Mouse (Mus musculus) midbrain, postnatal 0 days (tissue): ENCODE data around the gene Apbb2. TPM values are rescaled to one million over a fixed set of nuclear protein-coding genes. Genes with fewer than 3 reads are reported as not detected.

Experiments used
- ATAC-seq: fragments of 200-750 bp; cut with Nextera tagmentation; 2 replicates; pipeline ENCODE4 v1.8.0; 2017; ENCODE audit warnings: moderate number of reproducible peaks, mild to moderate bottlenecking, moderate TSS enrichment, moderate library complexity; ENCODE audit not compliant: low FRiP score
- DNase-seq: peaks from one replicate; pipeline ENCODE4 v3.0.0-alpha.2; 2015; ENCODE audit warnings: low spot score
- H3K27ac ChIP-seq: fragments of 300-500 bp; sonication (generic); 2 replicates; pipeline ENCODE4 v1.5.1; 2014; ENCODE audit warnings: low read depth, mild to moderate bottlenecking, low read length, mixed read lengths
- H3K27me3 ChIP-seq: fragments of 300-500 bp; sonication (generic); 2 replicates; pipeline ENCODE4 v1.6.1; 2014; ENCODE audit warnings: low read length, control low read depth, mixed read lengths; ENCODE audit not compliant: insufficient read depth
- H3K36me3 ChIP-seq: fragments of 300-500 bp; sonication (generic); 2 replicates; pipeline ENCODE4 v1.6.1; 2014; ENCODE audit warnings: low read length, control low read depth, mixed read lengths; ENCODE audit not compliant: insufficient read depth
- H3K4me1 ChIP-seq: fragments of 300-500 bp; sonication (generic); 2 replicates; pipeline ENCODE4 v1.6.1; 2014; ENCODE audit warnings: mild to moderate bottlenecking, control low read depth, antibody characterized with exemption, low read length, mixed read lengths; ENCODE audit not compliant: insufficient read depth
- H3K4me2 ChIP-seq: fragments of 300-500 bp; sonication (generic); 2 replicates; pipeline ENCODE4 v1.6.1; 2014; ENCODE audit warnings: low read depth, mild to moderate bottlenecking, low read length, mixed read lengths; ENCODE audit not compliant: poor library complexity, severe bottlenecking
- H3K4me3 ChIP-seq: fragments of 300-500 bp; sonication (generic); 2 replicates; pipeline ENCODE4 v1.5.1; 2014; ENCODE audit warnings: low read depth, mild to moderate bottlenecking, low read length, moderate library complexity
- H3K9ac ChIP-seq: fragments of 300-500 bp; sonication (generic); replicated peaks from 2 replicates; pipeline ENCODE4 v1.6.1; 2014; ENCODE audit warnings: mild to moderate bottlenecking, low read length, moderate library complexity, mixed read lengths; ENCODE audit not compliant: poor library complexity, severe bottlenecking
- H3K9me3 ChIP-seq: fragments of 300-500 bp; sonication (generic); 2 replicates; pipeline ENCODE4 v1.6.1; 2016; ENCODE audit warnings: low read length, control low read depth
- CTCF ChIP-seq: IDR thresholded peaks from 2 replicates; pipeline ENCODE4 v1.5.1; 2016; ENCODE audit warnings: antibody characterized with exemption, mild to moderate bottlenecking
- WGBS: fragments of 180-500 bp; shearing (Covaris S2); extraction: QIAGEN DNeasy Blood & Tissue Kit; methylation state at CpG from one replicate; pipeline ENCODE4 v1.1.7; 2014; 5-methylcytosine and 5-hydroxymethylcytosine counted together
- polyA plus RNA-seq: library from polyadenylated mRNA; unstranded; fragments of >200 nt; fragmentation: Nextera tagmentation; extraction: Ambion mirVana; gene quantifications from 2 replicates; pipeline ENCODE4 v1.2.1, GENCODE M21; 2015
- total RNA-seq: library from RNA; depleted of rRNA; stranded (reverse); fragments of >200 nt; gene quantifications from 2 replicates; pipeline ENCODE4 v1.2.3, GENCODE M21; 2014

Gene Apbb2
- total and polyA plus RNA-seq, 2 experiments from 2014 or later, result 60.6 to 76.0 TPM

DNA sequence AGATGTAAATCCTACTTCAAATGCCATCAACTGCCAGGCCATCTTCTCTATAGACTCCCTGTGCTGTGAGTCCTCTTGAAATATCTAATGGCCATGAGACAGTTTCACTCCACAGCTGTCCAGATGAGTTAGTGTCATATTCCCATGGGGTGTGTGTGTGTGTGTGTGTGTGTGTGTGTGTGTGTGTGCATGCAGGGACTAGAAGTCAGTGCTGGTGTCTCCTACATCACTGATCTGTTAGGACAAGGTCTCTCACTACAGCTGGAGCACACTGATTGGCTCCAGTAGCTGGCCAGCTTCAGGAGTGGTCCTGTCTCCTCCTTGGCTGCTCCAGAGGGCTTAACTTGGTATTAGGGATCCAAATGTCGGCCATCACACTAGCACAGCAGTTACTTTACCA lies 113.5 kb downstream of the Apbb2 start:
- Histone ChIP-seq H3K4me1 (no peaks in the 10 kb centered on the region), H3K4me3 (no peak overlapping the region), H3K27ac (no peak overlapping the region), H3K27me3 (no peaks in the 10 kb centered on the region), H3K9me3 (no peaks in the 10 kb centered on the region), H3K36me3 (no peaks in the 10 kb centered on the region), H3K9ac (no peak overlapping the region), H3K4me2 (no peak overlapping the region)
- 42% methylated on average over 1 of the region's 1 CpGs for WGBS
- TF ChIP-seq CTCF, result no peak
- DNase-seq (no peak), ATAC-seq (no peak)

DNA sequence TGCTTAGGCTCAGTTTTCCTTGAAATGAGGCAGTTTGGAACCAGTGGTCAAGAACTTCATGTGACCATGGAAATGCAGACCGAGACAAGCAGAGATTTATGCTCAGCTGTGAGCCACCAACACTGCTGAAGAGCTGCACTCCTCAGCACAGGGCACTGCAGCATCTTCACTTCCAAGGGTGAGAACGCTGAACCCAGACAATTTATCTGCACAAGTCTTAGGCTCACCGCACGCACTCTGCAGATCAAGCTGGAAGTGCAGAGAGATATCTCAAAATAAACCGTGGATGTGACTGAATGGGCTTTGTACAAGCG lies 114.2 kb downstream of the Apbb2 start:
- no peaks in the 10 kb centered on the region for H3K9me3 ChIP-seq
- no peak for ATAC-seq
- WGBS, result 49% methylated on average over 6 of the region's 6 CpGs
- no peak overlapping the region for H3K4me3 ChIP-seq
- no peaks in the 10 kb centered on the region for H3K36me3 ChIP-seq
- TF ChIP-seq CTCF, result no peak
- no peak overlapping the region for H3K27ac ChIP-seq
- H3K4me2 ChIP-seq, result no peak overlapping the region
- H3K9ac ChIP-seq, result no peak overlapping the region
- H3K4me1 ChIP-seq, result no peaks in the 10 kb centered on the region
- no peak for DNase-seq
- H3K27me3 ChIP-seq, result no peaks in the 10 kb centered on the region

DNA sequence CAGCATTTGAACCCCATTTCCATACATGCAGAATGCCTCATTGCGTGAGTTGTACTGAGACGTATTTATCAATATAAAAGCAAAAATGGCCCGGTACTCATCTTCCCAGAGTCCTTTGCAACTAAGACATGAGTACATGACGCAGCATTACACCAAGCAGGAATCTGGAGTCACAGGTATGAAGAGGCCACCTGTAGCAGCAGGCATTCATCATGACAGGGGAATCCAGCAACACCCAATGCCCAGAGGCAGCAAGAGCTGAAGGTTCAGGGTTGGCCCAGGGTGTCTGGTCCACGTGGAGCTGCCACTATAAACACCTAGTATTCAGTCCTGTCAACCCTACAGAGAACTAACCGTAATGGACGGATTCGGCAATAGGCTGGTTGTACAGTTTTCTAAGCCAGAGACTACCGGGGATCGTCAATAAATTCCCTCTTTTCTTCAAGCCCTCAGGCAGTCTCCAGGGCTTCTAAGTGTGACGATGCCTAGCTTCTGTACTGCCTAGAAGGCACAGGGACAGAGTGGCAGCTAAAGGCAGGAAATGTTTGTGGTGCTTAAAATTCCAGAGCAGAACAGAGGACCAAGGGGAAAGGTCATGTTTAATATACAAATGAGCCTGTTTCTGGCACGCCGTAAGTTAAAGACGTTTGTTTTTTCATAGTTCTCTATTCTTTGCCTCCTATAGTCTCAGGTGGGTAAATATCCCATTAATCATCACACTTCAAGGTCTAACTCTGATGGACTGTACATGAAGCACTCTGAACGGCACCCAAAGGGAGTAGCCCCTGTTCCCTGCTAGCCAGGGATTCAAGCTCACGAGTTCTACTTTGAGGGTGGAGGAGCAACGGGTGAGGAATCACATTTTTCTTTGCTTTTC lies 114.8 kb downstream of the Apbb2 start:
- ATAC-seq (no peak), DNase-seq (no peak)
- no peaks in the 10 kb centered on the region for H3K4me1 ChIP-seq
- H3K9me3 ChIP-seq, result no peaks in the 10 kb centered on the region
- no peak overlapping the region for H3K4me3 ChIP-seq
- TF ChIP-seq CTCF, result no peak
- no peak overlapping the region for H3K4me2 ChIP-seq
- no peaks in the 10 kb centered on the region for H3K36me3 ChIP-seq
- no peaks in the 10 kb centered on the region for H3K27me3 ChIP-seq
- WGBS, result 56% methylated on average over 17 of the region's 17 CpGs
- H3K27ac ChIP-seq, result peak overlapping the region; percentile 12; the same call in 1 of the 2 replicates
- no peak overlapping the region for H3K9ac ChIP-seq

DNA sequence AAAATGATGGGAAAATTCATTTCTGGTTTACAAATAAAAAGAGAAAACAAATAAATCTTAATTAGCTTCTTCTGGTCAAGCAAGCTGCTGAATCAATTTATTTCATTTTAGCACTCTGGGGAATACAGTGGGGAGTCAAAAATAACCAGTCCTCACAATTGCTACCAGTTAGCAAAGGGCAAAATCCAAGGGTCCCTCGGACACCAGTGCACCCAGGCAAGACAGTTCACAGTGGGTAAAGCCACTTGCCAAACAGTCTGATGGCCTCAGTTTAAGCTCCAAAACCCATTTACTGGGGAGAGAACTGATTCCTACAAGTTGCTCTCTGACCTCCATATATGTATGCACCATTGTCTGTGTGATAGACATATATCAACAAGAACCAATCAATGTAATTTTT lies 115.6 kb downstream of the Apbb2 start:
- Histone ChIP-seq H3K9ac (no peak overlapping the region), H3K27ac (no peak overlapping the region), H3K9me3 (no peaks in the 10 kb centered on the region), H3K4me3 (no peak overlapping the region), H3K4me2 (no peak overlapping the region), H3K4me1 (no peaks in the 10 kb centered on the region), H3K27me3 (no peaks in the 10 kb centered on the region), H3K36me3 (no peaks in the 10 kb centered on the region)
- ATAC-seq (no peak), DNase-seq (no peak)
- WGBS, result 88% methylated on average over 1 of the region's 1 CpGs
- TF ChIP-seq CTCF, result no peak

DNA sequence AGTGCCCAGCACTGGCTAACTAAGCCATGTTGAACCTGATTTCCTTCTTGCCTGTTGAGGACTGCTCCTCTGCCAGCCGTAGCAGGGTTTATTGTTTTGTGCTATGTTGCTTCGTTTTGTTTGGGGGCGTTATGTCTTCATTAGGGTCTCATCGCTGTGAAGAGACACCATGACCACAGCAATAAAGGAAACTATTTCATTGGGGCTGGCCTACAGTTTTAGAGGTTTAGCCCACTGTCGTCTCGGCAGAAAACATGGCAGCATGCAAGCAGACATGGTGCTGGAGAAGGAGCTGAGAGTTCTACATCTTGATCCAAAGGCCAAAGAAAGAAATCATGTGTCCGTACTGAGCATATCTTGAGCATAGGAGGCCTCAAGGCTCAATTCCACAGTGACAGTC lies 119.0 kb downstream of the Apbb2 start:
- Histone ChIP-seq H3K27me3 (no peaks in the 10 kb centered on the region), H3K4me2 (no peak overlapping the region), H3K4me3 (no peak overlapping the region), H3K9ac (no peak overlapping the region), H3K9me3 (no peaks in the 10 kb centered on the region), H3K27ac (no peak overlapping the region), H3K36me3 (no peaks in the 10 kb centered on the region), H3K4me1 (no peaks in the 10 kb centered on the region)
- TF ChIP-seq CTCF, result no peak
- WGBS, result 95% methylated on average over 7 of the region's 7 CpGs
- DNase-seq (no peak), ATAC-seq (no peak)

DNA sequence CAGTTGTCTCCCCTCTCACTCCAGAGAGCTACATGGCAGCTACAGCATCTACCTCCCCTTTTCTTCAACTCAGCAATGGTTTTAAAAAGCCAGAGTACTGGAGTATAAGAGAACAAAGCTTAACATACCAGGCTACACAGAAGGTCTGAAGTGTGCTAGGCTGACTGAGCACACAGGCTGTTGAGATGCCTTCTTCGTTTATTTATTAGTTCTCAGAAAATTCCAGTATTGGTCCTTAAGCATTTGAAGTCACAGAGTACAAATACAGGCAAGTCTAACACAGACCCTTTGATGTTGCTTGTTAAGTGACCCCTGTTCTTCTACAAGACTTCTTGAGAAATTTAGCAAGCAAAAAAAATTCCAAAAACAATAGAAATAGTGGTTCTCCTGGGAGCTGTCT lies 120.4 kb downstream of the Apbb2 start:
- WGBS, result 69% methylated on average over 1 of the region's 1 CpGs
- no peak overlapping the region for H3K27ac ChIP-seq
- no peak overlapping the region for H3K4me3 ChIP-seq
- H3K9ac ChIP-seq, result no peak overlapping the region
- ATAC-seq (no peak), DNase-seq (no peak)
- no peaks in the 10 kb centered on the region for H3K9me3 ChIP-seq
- no peaks in the 10 kb centered on the region for H3K27me3 ChIP-seq
- no peak overlapping the region for H3K4me2 ChIP-seq
- H3K4me1 ChIP-seq, result no peaks in the 10 kb centered on the region
- TF ChIP-seq CTCF, result no peak
- H3K36me3 ChIP-seq, result no peaks in the 10 kb centered on the region
